Mouse (Mus musculus) thymus, postnatal 36 days (tissue): ENCODE data around the gene Ly86.

Source experiments
- DNase-seq, 2 experiments: peaks; one replicate each; pipeline ENCODE4 v3.0.0; 2022; ENCODE audit warnings: mixed read lengths in 2 of 2

The Ly86 gene

GRCm38 (mm10) chr13:37433142-37433541 lies 88.1 kb downstream of the Ly86 start:
- DNase-seq: no peak

- no peak for DNase-seq
Measured at GRCm38 (mm10) chr13:37433730-37434129, 88.7 kb downstream of the Ly86 start.

- peak; percentile 41 to 49 for DNase-seq
Measured at GRCm38 (mm10) chr13:37434137-37434772, 89.2 kb downstream of the Ly86 start.

GRCm38 (mm10) chr13:37434841-37435240 lies 89.8 kb downstream of the Ly86 start:
- DNase-seq: no peak

GRCm38 (mm10) chr13:37436267-37437013 lies 91.4 kb downstream of the Ly86 start:
- no peak for DNase-seq

- no peak for DNase-seq
Measured at GRCm38 (mm10) chr13:37438788-37439187, 93.8 kb downstream of the Ly86 start.

- no peak for DNase-seq
Measured at GRCm38 (mm10) chr13:37439477-37439876, 94.5 kb downstream of the Ly86 start.

- DNase-seq: peak; percentile 29 to 30
Measured at GRCm38 (mm10) chr13:37439941-37440340, 94.9 kb downstream of the Ly86 start.

GRCm38 (mm10) chr13:37440593-37441307 lies 95.7 kb downstream of the Ly86 start:
- no peak for DNase-seq

- DNase-seq: no peak
Measured at GRCm38 (mm10) chr13:37442058-37442457, 97.0 kb downstream of the Ly86 start.

GRCm38 (mm10) chr13:37442531-37442930 lies 97.5 kb downstream of the Ly86 start:
- DNase-seq: no peak

- DNase-seq: no peak
Measured at GRCm38 (mm10) chr13:37446699-37447258, 101.8 kb downstream of the Ly86 start.

- no peak for DNase-seq
Measured at GRCm38 (mm10) chr13:37451021-37451420, 106.0 kb downstream of the Ly86 start.

- no peak for DNase-seq
Measured at GRCm38 (mm10) chr13:37451471-37451870, 106.5 kb downstream of the Ly86 start.

- DNase-seq: peak in 1 of 2 experiments; percentile 34
Measured at GRCm38 (mm10) chr13:37452022-37452941, 107.3 kb downstream of the Ly86 start.

GRCm38 (mm10) chr13:37453203-37453602 lies 108.2 kb downstream of the Ly86 start:
- peak; percentile 61 to 66 for DNase-seq

- DNase-seq: no peak
Measured at GRCm38 (mm10) chr13:37454356-37454755, 109.3 kb downstream of the Ly86 start.

GRCm38 (mm10) chr13:37455561-37455960 lies 110.6 kb downstream of the Ly86 start:
- DNase-seq: no peak

GRCm38 (mm10) chr13:37457007-37457827 lies 112.2 kb downstream of the Ly86 start:
- no peak for DNase-seq

GRCm38 (mm10) chr13:37458557-37458956 lies 113.5 kb downstream of the Ly86 start:
- DNase-seq: no peak

- no peak for DNase-seq
Measured at GRCm38 (mm10) chr13:37459022-37459421, 114.0 kb downstream of the Ly86 start.
